Mouse (Mus musculus) brain, embryonic 14.5 days (tissue): ENCODE results near the gene Mlxipl. TPM values are rescaled to one million over a fixed set of nuclear protein-coding genes. Genes with fewer than 3 reads are reported as not detected.

Experiments used
- DNase-seq: peaks from one replicate; pipeline ENCODE4 v3.0.0-alpha.2; 2011; ENCODE audit warnings: low read depth
- CTCF ChIP-seq: fragments of 200-500 bp; IDR thresholded peaks from 2 replicates; pipeline ENCODE4 v1.5.1; 2012; ENCODE audit warnings: inconsistent platforms, mild to moderate bottlenecking, moderate library complexity, borderline replicate concordance; ENCODE audit not compliant: insufficient read depth, insufficient read length; ENCODE audit errors: extremely low read depth
- POLR2A ChIP-seq: fragments of 200-500 bp; IDR thresholded peaks from 2 replicates; pipeline ENCODE4 v1.6.1; 2012; ENCODE audit warnings: mild to moderate bottlenecking, inconsistent platforms, borderline replicate concordance; ENCODE audit not compliant: poor library complexity, insufficient read depth, insufficient read length, severe bottlenecking; ENCODE audit errors: extremely low read depth
- polyA plus RNA-seq: library from polyadenylated mRNA; depleted of rRNA; stranded (reverse); fragments of >200 nt; gene quantifications from 2 replicates; pipeline ENCODE4 v1.2.3, GENCODE M21; 2012

Mlxipl gene
- polyA plus RNA-seq, 1 experiment, result 1.8 TPM

GRCm38 (mm10) chr5:135161221-135161620, 71.5 kb downstream of the Mlxipl start:
- TF ChIP-seq POLR2A (no peak), CTCF (no peak)
- no peak for DNase-seq

- TF ChIP-seq CTCF (no peak), POLR2A (no peak)
- DNase-seq, result no peak
These were observed 72.0 kb downstream of the Mlxipl start for GRCm38 (mm10) chr5:135161650-135162049.

- TF ChIP-seq POLR2A (no peak), CTCF (no peak)
- no peak for DNase-seq
These were observed 72.7 kb downstream of the Mlxipl start for GRCm38 (mm10) chr5:135162361-135162760.

DNA sequence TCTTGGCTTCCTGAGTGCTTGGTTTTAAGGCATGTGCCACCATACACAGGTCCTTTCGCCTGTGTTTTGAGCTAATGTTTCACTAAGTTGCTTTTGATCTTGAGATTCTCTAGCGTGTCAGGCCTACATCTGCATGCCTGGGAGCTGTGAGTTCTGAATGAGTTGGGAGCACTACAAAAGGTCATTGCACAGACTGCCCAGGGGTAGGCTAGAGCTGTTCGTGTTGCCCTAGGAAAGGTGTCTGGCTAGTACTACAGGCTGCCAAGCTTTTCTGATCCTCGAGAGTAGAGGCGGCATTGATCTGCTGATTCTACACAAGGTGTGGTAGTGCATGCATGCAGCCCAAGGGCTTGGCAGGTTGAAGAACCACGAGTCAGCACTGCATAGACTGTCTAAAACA, 73.1 kb downstream of the Mlxipl start:
- DNase-seq, result no peak
- TF ChIP-seq CTCF (no peak), POLR2A (no peak)

DNA sequence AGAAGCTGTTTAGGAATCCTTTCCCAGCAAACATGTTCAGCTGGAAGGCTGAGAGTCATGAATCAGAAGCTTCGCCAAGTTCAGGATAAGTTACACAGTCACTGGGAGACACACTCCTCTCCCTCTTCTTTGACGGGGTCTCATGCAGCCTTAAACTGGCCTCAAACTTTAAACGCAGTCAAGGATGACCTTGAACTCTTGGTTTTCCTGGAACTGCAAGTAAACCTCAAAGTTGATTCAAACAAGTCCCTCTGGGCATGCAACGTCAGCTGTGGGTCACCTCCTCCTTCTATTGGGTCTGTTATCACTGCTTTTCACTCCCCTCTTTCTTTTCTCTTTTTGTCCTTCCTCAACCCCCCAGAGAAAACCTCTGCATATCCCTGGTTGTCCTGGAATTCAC, 77.2 kb downstream of the Mlxipl start:
- no peak for TF ChIP-seq POLR2A
- no peak for TF ChIP-seq CTCF
- DNase-seq, result no peak

DNA sequence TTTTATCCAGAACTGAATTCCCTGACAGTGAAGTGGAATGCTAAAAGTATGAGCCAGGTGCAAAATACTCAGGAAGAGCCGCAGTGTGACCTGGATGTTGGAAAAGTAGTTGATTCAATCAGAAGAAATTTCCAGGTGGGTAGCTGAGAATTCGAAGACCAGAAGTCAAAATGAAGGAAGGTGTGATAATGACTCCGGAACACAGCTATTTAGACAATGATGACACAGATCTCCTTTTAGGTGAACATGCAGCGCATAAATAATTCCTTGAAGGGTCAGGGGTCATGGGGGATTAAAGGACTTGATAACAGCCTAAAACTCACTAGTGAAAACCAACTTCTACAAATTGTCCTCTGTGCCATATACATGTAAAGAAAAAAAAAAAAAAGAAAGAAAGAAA, 77.8 kb downstream of the Mlxipl start:
- no peak for TF ChIP-seq POLR2A
- TF ChIP-seq CTCF, result no peak

GRCm38 (mm10) chr5:135168063-135169062, 78.7 kb downstream of the Mlxipl start, which contains the start of gene Bcl7b:
Gene Bcl7b, plus strand, starts transcription at chr5:135168283.
- TF ChIP-seq CTCF (no peak), POLR2A (peak; percentile 72)
- DNase-seq, result peak; percentile 99

More for the DNA sequence above, 77.8 kb downstream of the Mlxipl start:
- no peak for DNase-seq

GRCm38 (mm10) chr5:135169479-135169878, 79.8 kb downstream of the Mlxipl start:
- no peak for DNase-seq
- TF ChIP-seq CTCF (no peak), POLR2A (no peak)

- no peak for DNase-seq
- TF ChIP-seq CTCF (no peak), POLR2A (no peak)
These were observed 82.1 kb downstream of the Mlxipl start for GRCm38 (mm10) chr5:135171688-135172220.

- TF ChIP-seq CTCF (no peak), POLR2A (no peak)
- DNase-seq, result no peak
These were observed 83.3 kb downstream of the Mlxipl start for GRCm38 (mm10) chr5:135172986-135173385.

GRCm38 (mm10) chr5:135175086-135175485, 85.4 kb downstream of the Mlxipl start:
- no peak for DNase-seq
- TF ChIP-seq CTCF (no peak), POLR2A (no peak)
